ENCODE assay signal across 14 mouse cellular contexts in genomic region chr2:93286742-93287141, GRCm38 (mm10). TPM values are rescaled to one million over a fixed set of nuclear protein-coding genes. Genes with fewer than 3 reads are reported as not detected.
A peak's percentile ranks its signal among the peaks of the same experiment; 100 is the strongest.
DNase-seq lines count a peak whose midpoint lies in the region; ATAC-seq and TF ChIP-seq lines count a peak whose summit lies in the region.
"Had no signal": no experiment of that assay in that cellular context is flagged by ENCODE, and none has a peak within 500 bp of the region (broad histone marks: within the 10 kb centered on the region; RNA-seq: fewer than 3 reads in every experiment).

No protein-coding gene starts in this region.

- ATAC-seq in forebrain, embryonic 12.5 days (ENCODE audit: low FRiP score), result no peak
- ATAC-seq in hindbrain, embryonic 14.5 days (ENCODE audit: low FRiP score), result no peak
- no peak for ATAC-seq in midbrain, embryonic 14.5 days (ENCODE audit: low FRiP score, low TSS enrichment)

- TF ChIP-seq CTCF in cerebellum, adult 2 months (IDR thresholded peaks at IDR 0.05; ENCODE audit: borderline replicate concordance, insufficient read depth, low read depth, low read length), result no peak

- H3K4me2 ChIP-seq in forebrain, embryonic 12.5 days, result no peak overlapping the region
- no peak overlapping the region for H3K4me2 ChIP-seq in hindbrain, embryonic 14.5 days (replicated peaks)
- no peak overlapping the region; the same call in 1 of the 2 replicates for H3K4me2 ChIP-seq in midbrain, embryonic 14.5 days (ENCODE audit: low read length)
- H3K4me2 ChIP-seq: kidney, embryonic 15.5 days; liver, embryonic 13.5 days had no signal

- H3K4me1 ChIP-seq in embryonic facial prominence, embryonic 10.5 days, result peaks cover 98% of the 10 kb centered on the region
- peaks cover 97% of the 10 kb centered on the region for H3K4me1 ChIP-seq in forebrain, embryonic 12.5 days
- peaks cover 79% of the 10 kb centered on the region for H3K4me1 ChIP-seq in hindbrain, embryonic 14.5 days (replicated peaks; ENCODE audit: control insufficient read depth, insufficient read depth, low read length)
- H3K4me1 ChIP-seq in midbrain, embryonic 14.5 days (ENCODE audit: control insufficient read depth, insufficient read depth, low read length), result peaks cover 82% of the 10 kb centered on the region
- peaks cover 18% of the 10 kb centered on the region for H3K4me1 ChIP-seq in cerebellum, adult 2 months (ENCODE audit: control insufficient read depth, insufficient read depth, low read length)

- WGBS in embryonic facial prominence, embryonic 10.5 days, result 61% methylated on average over 4 of the region's 4 CpGs
- 42% methylated on average over 4 of the region's 4 CpGs for WGBS in forebrain, embryonic 12.5 days
- 36% methylated on average over 4 of the region's 4 CpGs for WGBS in hindbrain, embryonic 14.5 days
- 38% methylated on average over 4 of the region's 4 CpGs for WGBS in midbrain, embryonic 14.5 days
- 87% methylated on average over 4 of the region's 4 CpGs for WGBS in cerebellum, adult 2 months

- H3K9me3 ChIP-seq in embryonic facial prominence, embryonic 10.5 days, result no peaks in the 10 kb centered on the region
- H3K9me3 ChIP-seq in forebrain, embryonic 12.5 days, result no peaks in the 10 kb centered on the region
- no peaks in the 10 kb centered on the region for H3K9me3 ChIP-seq in hindbrain, embryonic 14.5 days (ENCODE audit: control insufficient read depth, low read length)
- H3K9me3 ChIP-seq in midbrain, embryonic 14.5 days (ENCODE audit: control insufficient read depth, low read length), result no peaks in the 10 kb centered on the region
- H3K9me3 ChIP-seq: kidney, embryonic 15.5 days; liver, embryonic 13.5 days had no signal

- no peak overlapping the region for H3K4me3 ChIP-seq in embryonic facial prominence, embryonic 10.5 days
- no peak overlapping the region for H3K4me3 ChIP-seq in forebrain, embryonic 12.5 days (replicated peaks)
- H3K4me3 ChIP-seq in hindbrain, embryonic 14.5 days (replicated peaks; ENCODE audit: low read length), result no peak overlapping the region
- no peak overlapping the region for H3K4me3 ChIP-seq in midbrain, embryonic 14.5 days (replicated peaks; ENCODE audit: low read depth, low read length)
- H3K4me3 ChIP-seq in cerebellum, adult 2 months (replicated peaks; ENCODE audit: insufficient read depth, low read depth, low read length), result no peak overlapping the region
- H3K4me3 ChIP-seq: erythroblast, embryonic 14.5 days; kidney, embryonic 15.5 days; liver, embryonic 13.5 days had no signal

- no peak for DNase-seq in embryonic facial prominence, embryonic 10.5 days (ENCODE audit: low spot score)
- peak; percentile 53 for DNase-seq in hindbrain, embryonic 14.5 days (ENCODE audit: low spot score)
- peak; percentile 53 for DNase-seq in midbrain, embryonic 14.5 days
- DNase-seq in lung, postnatal 14 days, result no peak
- DNase-seq in spleen, postnatal 36 days (ENCODE audit: low spot score in 2 of 2), result no peak
- no peak for DNase-seq in cerebellum, adult 11-12 months
- no peak for DNase-seq in cerebellum, adult 2 months
- DNase-seq: adrenal gland, postnatal 25 days; liver, embryonic 13.5 days; lung, postnatal 10 days; right cerebral cortex, postnatal 14 days had no signal

- no peak for TF ChIP-seq POLR2A in cerebellum, adult 2 months (IDR thresholded peaks at IDR 0.05; ENCODE audit: borderline replicate concordance, insufficient read depth, low read length)

- peak overlapping the region; percentile 21; the same call in 1 of the 2 replicates for H3K9ac ChIP-seq in forebrain, embryonic 12.5 days
- peak overlapping the region; percentile 37; the same call in 1 of the 2 replicates for H3K9ac ChIP-seq in hindbrain, embryonic 14.5 days
- H3K9ac ChIP-seq in midbrain, embryonic 14.5 days (replicated peaks; ENCODE audit: low read length), result peak overlapping the region; percentile 34; the same call in 1 of the 2 replicates
- H3K9ac ChIP-seq: kidney, embryonic 15.5 days; liver, embryonic 13.5 days had no signal

- H3K36me3 ChIP-seq in embryonic facial prominence, embryonic 10.5 days (replicated peaks), result no peaks in the 10 kb centered on the region
- no peaks in the 10 kb centered on the region for H3K36me3 ChIP-seq in forebrain, embryonic 12.5 days (replicated peaks)
- H3K36me3 ChIP-seq in hindbrain, embryonic 14.5 days (replicated peaks; ENCODE audit: control insufficient read depth, insufficient read depth), result no peaks in the 10 kb centered on the region
- no peaks in the 10 kb centered on the region for H3K36me3 ChIP-seq in midbrain, embryonic 14.5 days (ENCODE audit: control insufficient read depth, insufficient read depth, low read length)
- H3K36me3 ChIP-seq: kidney, embryonic 15.5 days; liver, embryonic 13.5 days had no signal

- H3K27me3 ChIP-seq in embryonic facial prominence, embryonic 10.5 days (replicated peaks; ENCODE audit: low read depth, poor library complexity, severe bottlenecking), result no peaks in the 10 kb centered on the region
- no peaks in the 10 kb centered on the region for H3K27me3 ChIP-seq in forebrain, embryonic 12.5 days
- H3K27me3 ChIP-seq in hindbrain, embryonic 14.5 days (ENCODE audit: control insufficient read depth, insufficient read depth, low read length), result no peaks in the 10 kb centered on the region
- no peaks in the 10 kb centered on the region for H3K27me3 ChIP-seq in midbrain, embryonic 14.5 days (ENCODE audit: control insufficient read depth, insufficient read depth, low read length)
- H3K27me3 ChIP-seq in cerebellum, adult 2 months (ENCODE audit: control insufficient read depth, insufficient read depth, low read length), result no peaks in the 10 kb centered on the region
- H3K27me3 ChIP-seq: kidney, embryonic 15.5 days; liver, embryonic 13.5 days had no signal

- H3K27ac ChIP-seq in embryonic facial prominence, embryonic 10.5 days (replicated peaks), result peak overlapping the region; percentile 83
- peak overlapping the region; percentile 90 for H3K27ac ChIP-seq in forebrain, embryonic 12.5 days
- H3K27ac ChIP-seq in hindbrain, embryonic 14.5 days, result peak overlapping the region; percentile 90
- peak overlapping the region; percentile 93 for H3K27ac ChIP-seq in midbrain, embryonic 14.5 days (replicated peaks; ENCODE audit: low read depth, low read length)
- no peak overlapping the region for H3K27ac ChIP-seq in cerebellum, adult 2 months (ENCODE audit: insufficient read depth, low read length)
- H3K27ac ChIP-seq: liver, embryonic 13.5 days had no signal

RNA-seq across cellular contexts. Expression of gene Tspan18, which starts 47.6 kb away (rescaled TPM):
- 20.7 and 25.3 TPM in 2 replicates for polyA plus RNA-seq in embryonic facial prominence, embryonic 10.5 days (2016; fragmentation: Nextera tagmentation; extraction: Ambion mirVana)
- 31.2 and 32.5 TPM in 2 replicates for polyA plus RNA-seq in forebrain, embryonic 12.5 days (2016; fragmentation: Nextera tagmentation; extraction: Ambion mirVana)
- polyA plus RNA-seq in hindbrain, embryonic 14.5 days (2014; fragmentation: Nextera tagmentation; extraction: Ambion mirVana), result 28.6 and 31.3 TPM in 2 replicates
- 21.2 and 27.8 TPM in 2 replicates for polyA plus RNA-seq in midbrain, embryonic 14.5 days (2014; fragmentation: Nextera tagmentation; extraction: Ambion mirVana)
- polyA plus RNA-seq in cerebellum, adult 2 months (2012; rRNA removed), result 11.3 and 13.1 TPM in 2 replicates

Comparison
In these comparisons a context has a peak if more than half of its experiments do, and no peak if none do; other contexts are left out.
1. DNase-seq: peak in hindbrain, embryonic 14.5 days (single experiment) and midbrain, embryonic 14.5 days (single experiment); none in embryonic facial prominence, embryonic 10.5 days (single experiment), lung, postnatal 14 days (single experiment), spleen, postnatal 36 days (0 of 2), cerebellum, adult 11-12 months (single experiment) and cerebellum, adult 2 months (0 of 2).
2. Peak in every context shown above with its lines, with median percentiles within 50 percentile points of each other: H3K9ac ChIP-seq.